Mouse (Mus musculus) E14TG2a.4 (cell line): ENCODE data around the gene Il18r1.

Experiments
- H3K27me3 ChIP-seq: 2 replicates; pipeline ENCODE4 v1.6.1; 2014; ENCODE audit warnings: low read length, control low read depth; ENCODE audit not compliant: insufficient read depth
- H3K36me3 ChIP-seq: 2 replicates; pipeline ENCODE4 v1.6.1; 2014; ENCODE audit warnings: low read length, control low read depth; ENCODE audit not compliant: insufficient read depth
- H3K4me1 ChIP-seq: replicated peaks from 2 replicates; pipeline ENCODE4 v1.6.1; 2014; ENCODE audit warnings: low read depth, low read length, control low read depth
- H3K4me3 ChIP-seq: replicated peaks from 2 replicates; pipeline ENCODE4 v1.5.1; 2014; ENCODE audit warnings: mild to moderate bottlenecking, low read length
- H3K9me3 ChIP-seq: 2 replicates; pipeline ENCODE4 v1.6.1; 2014; ENCODE audit warnings: low read length, control low read depth
- CTCF ChIP-seq: conservative IDR thresholded peaks from 2 replicates; pipeline ENCODE4 v1.5.1; 2014; ENCODE audit warnings: low read length
- NANOG ChIP-seq: IDR thresholded peaks from 2 replicates; pipeline ENCODE4 v1.6.1; 2014; ENCODE audit warnings: borderline replicate concordance, low read length, mixed read lengths
- POU5F1 ChIP-seq: IDR thresholded peaks from 2 replicates; pipeline ENCODE4 v1.6.1; 2014; ENCODE audit warnings: low read length, borderline replicate concordance

Gene Il18r1

DNA sequence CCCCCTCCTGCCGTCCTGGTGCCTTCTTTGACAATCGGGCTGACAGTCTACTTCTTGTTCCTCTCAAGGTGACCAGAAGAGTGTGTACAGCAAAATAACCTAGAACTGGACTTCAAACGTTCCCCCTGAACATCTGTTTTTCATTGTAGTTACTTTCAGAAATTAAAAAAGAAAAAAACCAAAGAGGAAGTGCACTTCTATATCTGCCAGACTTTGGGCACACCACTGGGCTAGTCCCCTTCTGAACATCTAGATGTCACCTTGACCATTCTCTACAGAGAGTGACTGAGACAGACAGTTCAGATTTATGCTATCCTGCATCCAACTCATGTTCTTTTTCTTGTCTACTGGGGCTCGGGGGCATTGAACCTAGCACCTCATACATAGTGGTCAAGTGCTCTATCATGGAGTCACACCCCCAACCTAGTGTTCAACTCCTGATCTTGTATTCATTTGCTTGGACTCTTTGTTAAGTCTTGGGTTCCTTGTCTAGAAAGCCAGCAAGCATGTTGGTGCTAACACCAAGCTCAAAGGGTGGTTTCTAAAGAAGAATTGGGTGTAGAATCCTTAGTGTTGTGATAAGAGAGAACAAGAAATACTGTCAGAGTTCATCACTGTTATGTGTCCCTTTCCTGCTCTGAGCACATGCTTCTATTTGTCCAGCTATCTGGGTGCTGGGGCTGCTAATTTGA is 35.1 kb upstream of the Il18r1 start:
- Histone ChIP-seq H3K36me3 (no peaks in the 10 kb centered on the region), H3K4me1 (no peaks in the 10 kb centered on the region), H3K27me3 (no peaks in the 10 kb centered on the region), H3K9me3 (no peaks in the 10 kb centered on the region), H3K4me3 (no peak overlapping the region)
- TF ChIP-seq NANOG (no peak), POU5F1 (no peak), CTCF (no peak)

DNA sequence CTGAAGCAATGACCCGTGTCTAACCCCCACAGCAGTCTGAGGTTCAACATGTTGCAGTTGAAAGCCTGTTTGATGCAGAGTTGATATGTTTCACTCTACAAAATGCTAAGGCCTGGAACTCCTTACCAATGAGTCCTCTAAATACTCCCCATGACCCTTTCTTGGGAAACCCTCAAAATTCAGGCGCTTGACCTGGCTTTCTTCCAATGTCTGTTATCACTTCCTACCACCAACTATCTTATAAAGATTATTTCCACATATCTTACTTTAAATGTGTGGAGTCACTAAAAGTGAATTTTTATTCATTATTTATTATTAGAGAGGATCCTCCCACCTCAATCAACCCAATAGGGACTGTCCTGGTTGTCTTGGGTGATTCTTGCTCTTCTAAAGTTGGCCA is 33.2 kb upstream of the Il18r1 start:
- TF ChIP-seq NANOG: no peak
- no peak for TF ChIP-seq POU5F1
- no peak for TF ChIP-seq CTCF
- Histone ChIP-seq H3K27me3 (no peaks in the 10 kb centered on the region), H3K9me3 (no peaks in the 10 kb centered on the region), H3K36me3 (no peaks in the 10 kb centered on the region), H3K4me3 (no peak overlapping the region), H3K4me1 (no peaks in the 10 kb centered on the region)

DNA sequence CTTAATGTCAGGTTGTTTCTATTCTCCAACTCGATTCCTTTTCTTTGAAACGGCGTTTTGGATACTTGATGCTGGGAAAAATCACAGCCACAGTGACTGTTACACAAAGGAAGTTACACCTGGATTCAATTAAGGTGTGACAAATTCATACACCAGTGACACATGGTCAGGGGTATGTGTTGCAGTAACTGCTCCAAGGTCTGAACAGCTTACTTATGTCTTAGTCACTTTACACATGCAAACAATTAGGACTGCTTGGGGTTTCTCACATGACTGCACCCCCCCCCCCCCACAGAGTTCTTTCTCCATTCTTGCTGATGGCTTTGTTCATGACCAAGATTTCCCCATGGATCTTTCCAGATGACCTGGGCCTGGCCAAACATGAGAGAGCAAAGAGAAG is 29.4 kb upstream of the Il18r1 start:
- Histone ChIP-seq H3K36me3 (no peaks in the 10 kb centered on the region), H3K27me3 (no peaks in the 10 kb centered on the region), H3K4me1 (no peaks in the 10 kb centered on the region), H3K9me3 (no peaks in the 10 kb centered on the region), H3K4me3 (no peak overlapping the region)
- no peak for TF ChIP-seq POU5F1
- no peak for TF ChIP-seq NANOG
- no peak for TF ChIP-seq CTCF

DNA sequence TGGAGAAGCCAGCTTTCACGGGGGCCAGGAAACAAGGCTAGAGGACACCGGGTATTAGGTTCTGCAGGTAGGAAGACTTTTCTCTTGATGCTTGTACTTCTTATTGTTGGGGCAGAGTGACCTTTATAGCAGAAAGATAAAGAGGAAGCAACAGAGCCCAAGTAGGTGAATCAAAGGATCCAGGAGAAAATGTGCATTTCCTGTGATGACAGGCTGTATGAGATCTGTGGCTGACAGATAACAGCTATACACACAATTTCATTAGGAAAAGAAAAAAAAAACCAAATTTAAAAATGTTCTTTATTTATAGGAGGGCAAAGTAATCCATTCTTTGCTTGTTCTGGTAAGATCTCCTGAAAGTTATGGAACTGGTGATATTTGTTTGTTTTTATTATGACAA is 28.0 kb upstream of the Il18r1 start:
- H3K4me3 ChIP-seq: no peak overlapping the region

GRCm38 (mm10) chr1:40439504-40439903 is 25.8 kb upstream of the Il18r1 start:
- H3K4me3 ChIP-seq: no peak overlapping the region
- no peak for TF ChIP-seq POU5F1
- TF ChIP-seq CTCF: no peak
- no peak for TF ChIP-seq NANOG
- no peaks in the 10 kb centered on the region for H3K27me3 ChIP-seq
- H3K9me3 ChIP-seq: no peaks in the 10 kb centered on the region
- H3K4me1 ChIP-seq: no peaks in the 10 kb centered on the region
- H3K36me3 ChIP-seq: no peaks in the 10 kb centered on the region

More for the DNA sequence above, 28.0 kb upstream of the Il18r1 start:
- no peaks in the 10 kb centered on the region for H3K27me3 ChIP-seq
- H3K9me3 ChIP-seq: no peaks in the 10 kb centered on the region
- no peaks in the 10 kb centered on the region for H3K36me3 ChIP-seq
- TF ChIP-seq CTCF (no peak), POU5F1 (no peak), NANOG (no peak)
- no peaks in the 10 kb centered on the region for H3K4me1 ChIP-seq

DNA sequence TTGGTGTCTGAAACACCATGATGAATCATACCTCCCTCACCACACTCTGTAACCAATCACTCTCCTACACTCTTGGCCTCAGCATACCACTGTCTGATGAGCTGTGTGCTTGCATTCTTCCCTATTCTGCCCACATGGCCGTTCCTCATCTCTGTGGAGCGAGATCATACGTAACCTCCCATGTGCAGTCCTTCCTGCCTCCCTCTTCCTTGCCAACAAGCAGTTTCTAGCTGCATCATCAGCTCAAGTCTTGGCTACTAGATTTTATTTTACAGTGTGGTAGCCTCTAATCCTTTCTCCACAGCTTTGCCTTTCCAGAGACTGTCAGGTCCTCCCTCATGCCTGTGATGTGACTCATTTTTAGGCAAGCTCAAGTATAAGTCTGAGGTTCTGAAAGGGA is 20.6 kb upstream of the Il18r1 start:
- no peaks in the 10 kb centered on the region for H3K9me3 ChIP-seq
- no peaks in the 10 kb centered on the region for H3K36me3 ChIP-seq
- no peaks in the 10 kb centered on the region for H3K27me3 ChIP-seq
- no peak overlapping the region for H3K4me3 ChIP-seq
- no peak for TF ChIP-seq CTCF
- no peak for TF ChIP-seq POU5F1
- no peak for TF ChIP-seq NANOG
- no peaks in the 10 kb centered on the region for H3K4me1 ChIP-seq

DNA sequence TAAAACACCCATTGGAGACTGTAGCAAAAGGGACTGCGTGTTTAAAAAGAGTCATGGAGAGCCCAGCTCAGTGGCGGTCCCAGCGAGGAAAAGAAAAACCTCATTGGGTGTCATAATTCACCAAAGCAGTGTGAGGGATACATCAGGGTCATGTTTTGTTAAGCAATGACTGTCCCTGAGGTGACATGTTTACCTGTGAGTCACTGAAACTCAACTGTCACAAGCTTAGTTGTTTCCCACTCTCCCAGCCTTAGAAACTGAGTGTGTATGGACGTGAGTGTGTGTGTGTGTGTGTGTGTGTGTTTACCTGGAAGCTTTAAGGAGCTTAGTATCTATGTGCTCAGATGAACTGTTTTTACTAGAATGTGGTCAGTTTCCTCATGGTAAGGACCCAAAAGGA is 2.0 kb downstream of the Il18r1 start:
- Histone ChIP-seq H3K36me3 (no peaks in the 10 kb centered on the region), H3K4me1 (no peaks in the 10 kb centered on the region; the same call in 1 of the 2 replicates), H3K27me3 (peaks cover 3% of the 10 kb centered on the region; the same call in 1 of the 2 replicates), H3K4me3 (no peak overlapping the region), H3K9me3 (peaks cover 16% of the 10 kb centered on the region)
- TF ChIP-seq CTCF (no peak), NANOG (no peak), POU5F1 (no peak)

DNA sequence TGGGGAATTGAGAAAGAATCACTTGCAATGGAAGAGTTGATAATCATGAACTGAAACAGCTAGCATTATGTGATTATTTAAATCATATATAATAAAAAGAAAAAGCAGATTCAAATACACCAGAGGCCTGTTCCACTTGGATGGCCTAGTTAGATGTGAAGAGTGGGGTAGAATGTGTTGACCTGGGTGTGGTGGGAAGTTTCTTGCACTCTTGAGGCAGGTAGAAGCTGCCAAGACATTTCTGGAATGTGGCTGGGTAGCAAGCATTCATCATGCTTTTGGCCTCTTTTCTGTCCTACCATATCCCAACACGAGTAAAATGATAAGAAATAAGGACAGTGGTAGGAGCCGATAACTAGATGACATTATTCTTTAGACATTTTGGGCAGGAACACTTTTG is 3.5 kb downstream of the Il18r1 start:
- H3K36me3 ChIP-seq: no peaks in the 10 kb centered on the region
- no peak overlapping the region for H3K4me3 ChIP-seq
- no peak for TF ChIP-seq POU5F1
- no peak for TF ChIP-seq NANOG
- TF ChIP-seq CTCF: no peak

DNA sequence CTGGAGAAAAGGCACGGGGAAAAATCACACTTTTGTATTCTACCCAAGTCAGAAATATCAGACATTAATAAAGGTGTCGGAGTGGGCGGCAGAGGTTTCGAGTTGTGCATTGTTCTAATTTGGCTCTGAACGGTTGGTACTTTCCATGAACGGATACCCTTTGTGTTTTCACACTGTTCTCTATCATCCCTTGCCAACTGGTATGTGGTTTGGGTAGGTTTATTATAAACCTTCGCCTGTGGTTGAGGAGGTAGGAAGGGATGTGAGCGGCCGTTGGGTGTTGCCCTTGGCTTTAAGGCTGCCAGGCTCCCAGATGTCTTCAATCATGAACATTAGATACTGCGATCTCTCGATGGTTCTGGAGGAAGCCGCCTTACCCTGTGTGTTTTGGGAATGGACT is 4.5 kb downstream of the Il18r1 start:
- Histone ChIP-seq H3K4me3 (no peak overlapping the region), H3K9me3 (peaks cover 16% of the 10 kb centered on the region), H3K36me3 (no peaks in the 10 kb centered on the region), H3K27me3 (no peaks in the 10 kb centered on the region), H3K4me1 (no peaks in the 10 kb centered on the region; the same call in 1 of the 2 replicates)
- TF ChIP-seq NANOG (no peak), POU5F1 (no peak), CTCF (no peak)

More for the DNA sequence above, 3.5 kb downstream of the Il18r1 start:
- Histone ChIP-seq H3K4me1 (no peaks in the 10 kb centered on the region; the same call in 1 of the 2 replicates), H3K27me3 (no peaks in the 10 kb centered on the region), H3K9me3 (peaks cover 16% of the 10 kb centered on the region)
